Mouse (Mus musculus) urinary bladder, postnatal 10 days (tissue): Measurements from ENCODE around the gene Dock2.
"Not testable (repeated sequence)": the region's sequence is repeated elsewhere in the genome, so short reads cannot be mapped to it uniquely, and the experiment has no call there.

Experiments
- DNase-seq: peaks from one replicate; pipeline ENCODE4 v3.0.0; 2022; ENCODE audit warnings: low spot score

The Dock2 gene

GRCm38 (mm10) chr11:34783587-34784043 lies at the start of gene Dock2:
Gene Dock2 (minus strand): TSS chr11:34783892.
- DNase-seq, result no peak

GRCm38 (mm10) chr11:34832678-34833077 lies 49.0 kb upstream of the Dock2 start:
- no peak for DNase-seq

- no peak for DNase-seq
Measured at GRCm38 (mm10) chr11:34827803-34828202, 44.1 kb upstream of the Dock2 start.

- no peak for DNase-seq
Measured at GRCm38 (mm10) chr11:34826940-34827339, 43.2 kb upstream of the Dock2 start.

- no peak for DNase-seq
Measured at GRCm38 (mm10) chr11:34824791-34825190, 41.1 kb upstream of the Dock2 start.

GRCm38 (mm10) chr11:34814767-34815166 lies 31.1 kb upstream of the Dock2 start:
- no peak for DNase-seq

- DNase-seq, result no peak
Measured at GRCm38 (mm10) chr11:34814319-34814718, 30.6 kb upstream of the Dock2 start.

GRCm38 (mm10) chr11:34805026-34805425 lies 21.3 kb upstream of the Dock2 start:
- DNase-seq, result not testable (repeated sequence)

- DNase-seq, result not testable (repeated sequence)
Measured at GRCm38 (mm10) chr11:34798066-34798465, 14.4 kb upstream of the Dock2 start.

- no peak for DNase-seq
Measured at GRCm38 (mm10) chr11:34796097-34796496, 12.4 kb upstream of the Dock2 start.

GRCm38 (mm10) chr11:34791872-34792271 lies 8.2 kb upstream of the Dock2 start:
- no peak for DNase-seq

GRCm38 (mm10) chr11:34784864-34785263 lies 1.2 kb upstream of the Dock2 start:
- DNase-seq, result no peak

GRCm38 (mm10) chr11:34782516-34783430 lies 919 bp downstream of the Dock2 start:
- no peak for DNase-seq

- DNase-seq, result no peak
Measured at GRCm38 (mm10) chr11:34780786-34781185, 2.9 kb downstream of the Dock2 start.

GRCm38 (mm10) chr11:34779966-34780365 lies 3.7 kb downstream of the Dock2 start:
- DNase-seq, result no peak

GRCm38 (mm10) chr11:34778351-34778750 lies 5.3 kb downstream of the Dock2 start:
- DNase-seq, result no peak

GRCm38 (mm10) chr11:34777529-34777928 lies 6.2 kb downstream of the Dock2 start:
- DNase-seq, result no peak

- no peak for DNase-seq
Measured at GRCm38 (mm10) chr11:34776054-34776453, 7.6 kb downstream of the Dock2 start.

GRCm38 (mm10) chr11:34774636-34775035 lies 9.1 kb downstream of the Dock2 start:
- DNase-seq, result no peak

- DNase-seq, result no peak
Measured at GRCm38 (mm10) chr11:34773304-34773895, 10.3 kb downstream of the Dock2 start.

GRCm38 (mm10) chr11:34771221-34771986 lies 12.3 kb downstream of the Dock2 start:
- no peak for DNase-seq

GRCm38 (mm10) chr11:34770666-34771065 lies 13.0 kb downstream of the Dock2 start:
- no peak for DNase-seq
